Mouse (Mus musculus) thymus, adult 2 months (tissue): ENCODE measurements around the gene Helz. TPM values are rescaled to one million over a fixed set of nuclear protein-coding genes. Genes with fewer than 3 reads are reported as not detected.

Source experiments
- DNase-seq: peaks from one replicate; pipeline ENCODE4 v3.0.0; 2021
- H3K27ac ChIP-seq: fragments of 200-500 bp; 2 replicates; pipeline ENCODE4 v1.5.1; 2012; ENCODE audit warnings: low read length, control low read depth; ENCODE audit not compliant: control insufficient read depth, insufficient read depth
- H3K27me3 ChIP-seq: fragments of 200-500 bp; 2 replicates; pipeline ENCODE4 v1.6.1; 2012; ENCODE audit warnings: mild to moderate bottlenecking, low read length, moderate library complexity, mixed read lengths; ENCODE audit not compliant: control insufficient read depth, insufficient read depth
- H3K36me3 ChIP-seq: fragments of 200-500 bp; 2 replicates; pipeline ENCODE4 v1.6.1; 2012; ENCODE audit warnings: mild to moderate bottlenecking, low read length, moderate library complexity; ENCODE audit not compliant: control insufficient read depth, insufficient read depth
- H3K4me1 ChIP-seq: fragments of 200-500 bp; replicated peaks from 2 replicates; pipeline ENCODE4 v1.6.1; 2012; ENCODE audit warnings: low read length; ENCODE audit not compliant: control insufficient read depth, insufficient read depth
- H3K4me3 ChIP-seq: fragments of 200-500 bp; 2 replicates; pipeline ENCODE4 v1.5.1; 2012; ENCODE audit warnings: mild to moderate bottlenecking, low read length, control low read depth, moderate library complexity; ENCODE audit not compliant: control insufficient read depth, insufficient read depth
- CTCF ChIP-seq: fragments of 200-500 bp; IDR thresholded peaks from 2 replicates; pipeline ENCODE4 v1.5.1; 2012; ENCODE audit warnings: mild to moderate bottlenecking, control low read depth, low read length, moderate library complexity, borderline replicate concordance; ENCODE audit not compliant: control insufficient read depth, poor library complexity, insufficient read depth; ENCODE audit errors: extremely low read depth
- POLR2A ChIP-seq: fragments of 200-500 bp; IDR thresholded peaks from 2 replicates; pipeline ENCODE4 v1.6.1; 2012; ENCODE audit warnings: mild to moderate bottlenecking, low read length, control low read depth, moderate library complexity; ENCODE audit not compliant: control insufficient read depth, poor library complexity, insufficient read depth; ENCODE audit errors: extremely low read depth
- WGBS: fragments of 180-500 bp; shearing (Covaris S2); methylation state at CpG from one replicate; pipeline ENCODE4 v1.1.7; 2018; 5-methylcytosine and 5-hydroxymethylcytosine counted together
- polyA plus RNA-seq: library from polyadenylated mRNA; depleted of rRNA; stranded (reverse); fragments of >200 nt; gene quantifications from 2 replicates; pipeline ENCODE4 v1.2.3, GENCODE M21; 2012

Gene Helz
- polyA plus RNA-seq, 1 experiment, result 66.9 TPM

DNA sequence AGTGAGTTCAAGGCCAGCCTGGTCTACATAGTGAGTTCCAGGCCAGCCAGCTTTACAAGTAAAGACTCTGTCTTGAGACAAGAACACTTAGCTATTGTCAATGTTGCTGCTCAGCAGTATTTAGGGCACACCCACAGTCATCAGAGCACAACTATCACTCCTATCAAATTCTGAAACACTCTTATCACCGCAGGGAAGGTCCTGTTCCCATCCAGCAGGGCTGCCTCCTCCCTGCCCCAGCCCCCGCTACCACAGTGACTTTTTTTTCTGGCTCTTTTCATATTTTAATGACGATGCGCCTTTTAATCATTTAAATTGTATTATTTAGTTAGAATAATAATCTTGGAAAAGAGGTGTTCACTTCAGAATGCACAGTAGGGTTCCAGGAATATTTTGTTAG is 16.3 kb upstream of the Helz start:
- peaks cover 4% of the 10 kb centered on the region for H3K4me1 ChIP-seq
- TF ChIP-seq CTCF (no peak), POLR2A (no peak)
- no peaks in the 10 kb centered on the region for H3K27me3 ChIP-seq
- no peak overlapping the region for H3K27ac ChIP-seq
- 94% methylated on average over 4 of the region's 4 CpGs for WGBS
- no peaks in the 10 kb centered on the region for H3K36me3 ChIP-seq
- DNase-seq, result no peak
- H3K4me3 ChIP-seq, result no peak overlapping the region

DNA sequence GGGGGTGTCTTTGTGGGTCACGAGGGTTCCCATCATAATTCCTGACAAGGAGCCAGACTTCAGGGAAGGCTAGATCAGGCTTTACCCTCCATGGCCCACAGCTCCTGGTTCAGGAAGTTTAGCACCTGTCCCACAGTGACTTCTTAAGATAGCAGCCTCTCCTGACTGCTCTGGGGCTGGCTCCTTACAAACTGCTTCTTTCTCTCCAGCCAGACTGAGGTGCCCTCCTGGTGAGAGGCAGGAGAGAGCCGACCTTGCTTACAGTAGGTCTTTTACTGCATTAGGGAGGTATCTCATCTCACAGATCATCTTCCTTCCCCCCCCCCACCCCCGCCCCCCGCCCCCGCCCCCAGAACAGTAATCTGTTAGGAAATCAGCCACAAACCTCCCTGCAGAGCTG is 15.5 kb upstream of the Helz start:
- no peak for TF ChIP-seq CTCF
- TF ChIP-seq POLR2A, result no peak
- Histone ChIP-seq H3K27me3 (no peaks in the 10 kb centered on the region), H3K27ac (no peak overlapping the region), H3K4me3 (no peak overlapping the region), H3K36me3 (no peaks in the 10 kb centered on the region), H3K4me1 (peaks cover 4% of the 10 kb centered on the region)
- DNase-seq, result no peak
- WGBS, result 59% methylated on average over 5 of the region's 5 CpGs

DNA sequence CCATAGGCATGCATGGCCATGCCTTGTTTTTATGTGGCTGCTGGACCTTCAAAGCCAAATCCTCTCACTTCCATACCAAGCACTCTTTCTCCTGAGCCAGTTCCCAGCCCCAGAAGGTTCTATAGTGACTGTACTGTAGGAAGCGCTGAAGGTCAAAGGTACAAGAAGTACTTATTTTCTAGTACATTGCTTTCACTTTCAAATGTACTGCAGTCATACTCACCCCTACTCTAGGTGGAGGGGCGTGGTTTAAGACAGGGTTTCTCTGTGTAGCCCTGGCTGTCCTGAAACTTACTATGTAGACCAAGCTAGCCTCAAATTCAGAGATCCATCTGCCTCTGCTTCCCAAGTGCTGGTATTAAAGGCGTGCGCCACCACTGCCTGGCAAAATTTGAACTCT is 8.7 kb upstream of the Helz start:
- no peak for DNase-seq
- H3K27me3 ChIP-seq, result no peaks in the 10 kb centered on the region
- no peaks in the 10 kb centered on the region for H3K36me3 ChIP-seq
- TF ChIP-seq POLR2A, result no peak
- H3K4me1 ChIP-seq, result peaks cover 3% of the 10 kb centered on the region
- H3K27ac ChIP-seq, result no peak overlapping the region
- no peak overlapping the region for H3K4me3 ChIP-seq
- 69% methylated on average over 4 of the region's 4 CpGs for WGBS

DNA sequence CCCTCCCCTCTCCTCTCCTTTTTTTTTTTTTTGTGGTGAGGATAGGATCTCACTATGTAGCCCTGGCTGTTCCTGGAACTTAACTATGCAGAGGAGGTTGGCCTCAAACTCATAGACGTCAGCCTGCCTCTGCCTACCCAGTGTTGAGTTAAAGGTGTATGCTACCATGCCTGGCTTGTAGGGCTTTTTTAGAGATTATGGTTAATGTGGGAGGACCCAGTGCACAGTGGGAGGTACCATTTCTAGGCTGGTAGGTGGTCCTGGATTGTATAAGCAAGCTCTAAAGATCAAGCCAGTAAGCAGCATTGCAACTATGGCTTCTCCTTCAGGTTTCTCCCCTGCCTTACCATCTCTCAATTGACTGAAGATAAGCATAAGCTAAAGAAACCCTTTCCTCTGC is 7.4 kb upstream of the Helz start:
- Histone ChIP-seq H3K36me3 (no peaks in the 10 kb centered on the region), H3K4me1 (peaks cover 3% of the 10 kb centered on the region), H3K4me3 (no peak overlapping the region), H3K27ac (no peak overlapping the region), H3K27me3 (no peaks in the 10 kb centered on the region)
- TF ChIP-seq POLR2A (no peak), CTCF (no peak)
- no peak for DNase-seq
- 64% methylated on average over 1 of the region's 1 CpGs for WGBS

DNA sequence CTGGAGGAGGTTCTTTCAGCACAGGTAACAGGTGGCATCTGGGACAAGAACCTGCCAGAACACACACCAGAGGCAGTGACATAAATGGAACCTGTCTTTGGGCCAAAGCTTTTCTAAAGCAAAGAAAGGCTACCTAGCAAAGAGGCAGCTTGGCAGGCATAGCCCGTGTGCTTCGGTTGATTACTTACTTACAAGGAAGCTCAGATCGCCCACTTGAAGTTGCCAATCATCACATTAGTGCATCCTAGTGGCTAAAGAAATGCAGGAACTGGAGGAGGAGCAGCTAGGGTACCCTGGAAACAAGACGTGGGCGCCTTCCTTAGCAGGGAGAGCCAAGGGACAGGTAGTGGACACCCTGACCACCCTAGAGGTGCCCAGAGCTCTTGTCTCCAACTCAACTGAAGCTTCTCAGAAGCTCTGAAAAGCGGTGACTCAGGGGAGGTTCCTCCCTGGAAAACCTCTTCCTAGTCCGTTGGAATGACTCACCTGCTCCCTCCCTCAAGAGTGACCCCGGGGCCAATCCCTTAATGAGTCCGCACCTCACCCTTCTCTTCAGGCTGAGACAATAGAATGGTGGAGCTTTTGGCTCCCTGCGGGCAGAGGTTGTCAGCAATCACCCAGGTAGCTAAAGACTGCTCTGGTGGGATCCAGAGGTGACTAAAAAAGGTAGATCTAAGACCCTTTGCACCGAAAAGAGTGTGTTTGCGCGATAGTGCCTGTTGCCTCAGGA is 1.8 kb upstream of the Helz start:
- peaks cover 14% of the 10 kb centered on the region; the same call in 1 of the 2 replicates for H3K4me1 ChIP-seq
- no peak for DNase-seq

DNA sequence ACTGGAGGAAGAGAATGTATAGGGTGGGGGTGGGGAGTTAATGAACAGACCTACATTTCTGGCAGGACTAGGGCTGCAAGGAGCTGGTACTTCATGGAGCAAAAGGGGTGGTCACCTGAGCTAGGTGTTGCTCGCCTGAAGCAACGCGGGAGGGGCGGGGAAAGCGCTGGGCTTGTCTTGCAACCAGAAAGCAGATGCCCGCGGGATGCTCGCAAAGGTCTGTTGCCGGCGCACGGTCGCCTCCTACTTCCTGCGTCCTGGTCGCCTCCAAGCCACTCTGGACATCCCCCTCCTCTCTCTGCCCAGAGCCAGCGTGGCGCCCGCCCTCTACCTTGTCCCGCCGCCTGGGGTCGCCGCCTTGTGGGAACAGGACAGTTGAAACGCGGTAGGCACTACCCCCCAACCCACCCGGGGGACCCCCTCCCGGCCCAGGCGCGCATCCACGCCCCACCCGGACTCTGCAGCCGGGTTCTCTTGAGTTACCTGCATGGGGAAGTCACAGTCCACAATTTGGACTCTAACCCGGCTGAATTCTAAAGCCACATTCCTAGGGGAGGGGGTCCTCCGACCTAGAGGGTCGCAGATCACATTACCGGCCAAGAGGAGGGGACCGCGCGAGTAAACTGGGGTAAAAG is 946 bp upstream of the Helz start:
- peak; percentile 49 for DNase-seq
- peak overlapping the region; percentile 90 for H3K4me3 ChIP-seq
- no peak overlapping the region for H3K27ac ChIP-seq
- under 1% methylated on average over 37 of the region's 37 CpGs for WGBS
- H3K36me3 ChIP-seq, result peaks cover 11% of the 10 kb centered on the region
- no peaks in the 10 kb centered on the region for H3K27me3 ChIP-seq
- TF ChIP-seq CTCF (no peak), POLR2A (no peak)
- peaks cover 14% of the 10 kb centered on the region; the same call in 1 of the 2 replicates for H3K4me1 ChIP-seq

More for the DNA sequence above, 1.8 kb upstream of the Helz start:
- no peaks in the 10 kb centered on the region for H3K27me3 ChIP-seq
- no peak overlapping the region for H3K27ac ChIP-seq
- no peak overlapping the region for H3K4me3 ChIP-seq
- WGBS, result 83% methylated on average over 13 of the region's 13 CpGs
- peaks cover 8% of the 10 kb centered on the region for H3K36me3 ChIP-seq
- TF ChIP-seq CTCF (no peak), POLR2A (no peak)
